8 mouse cellular contexts compared by ENCODE assay signal in the genomic region with DNA sequence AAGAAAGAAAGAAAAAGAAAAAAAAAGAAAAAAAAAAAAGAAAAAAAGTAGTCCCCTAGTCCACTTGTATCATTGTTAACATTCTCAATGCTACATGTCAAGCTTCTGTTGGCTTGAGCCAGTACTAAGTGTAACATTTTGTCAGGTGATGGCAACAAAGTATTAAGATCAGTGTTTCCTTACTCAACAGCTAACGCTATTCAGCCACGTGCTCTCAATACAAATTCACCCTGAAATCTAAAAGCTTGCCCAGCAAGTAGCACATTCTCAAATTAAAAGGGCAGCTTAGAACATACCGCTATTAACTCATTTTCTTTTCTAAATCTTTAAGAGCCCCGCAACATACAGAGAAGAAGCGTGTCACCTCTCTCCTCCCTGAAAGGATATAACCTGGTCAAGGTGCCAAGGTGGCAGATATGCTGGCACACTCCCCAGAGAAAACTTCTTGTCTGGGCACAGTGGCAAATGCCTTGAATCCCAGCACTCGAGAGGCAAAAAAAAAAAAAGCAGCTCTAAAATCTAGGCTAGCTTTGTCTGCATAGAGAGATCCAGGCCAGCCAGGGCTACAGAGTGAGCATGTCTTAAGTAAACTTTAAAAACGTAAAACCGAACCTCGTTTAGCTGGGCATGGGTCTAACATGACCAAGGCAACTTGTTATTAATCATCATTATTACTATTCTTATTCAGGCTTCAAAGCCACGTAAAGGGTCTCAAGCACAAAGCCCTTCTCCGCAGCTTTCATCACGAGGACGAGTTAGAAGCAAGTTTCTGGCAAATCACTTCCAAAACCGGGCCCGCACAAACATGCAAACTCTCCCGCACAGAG. TPM values are rescaled to one million over a fixed set of nuclear protein-coding genes. Genes with fewer than 3 reads are reported as not detected.
DNase-seq lines count a peak whose midpoint lies in the region; ATAC-seq and TF ChIP-seq lines count a peak whose summit lies in the region.

No protein-coding gene starts in this region.

- H3K27ac ChIP-seq in forebrain, embryonic 11.5 days (ENCODE audit: low read depth, low read length) = peak overlapping the region; percentile 90
- peak overlapping the region; percentile 97 for H3K27ac ChIP-seq in hindbrain, embryonic 11.5 days (ENCODE audit: low read depth, low read length)
- H3K27ac ChIP-seq in liver, adult 2 months (replicated peaks; ENCODE audit: insufficient read depth, low read depth, low read length) = peak overlapping the region; percentile 89

- H3K36me3 ChIP-seq in forebrain, embryonic 11.5 days (ENCODE audit: control insufficient read depth, insufficient read depth, low read length) = no peaks in the 10 kb centered on the region
- no peaks in the 10 kb centered on the region for H3K36me3 ChIP-seq in hindbrain, embryonic 11.5 days (ENCODE audit: control insufficient read depth, insufficient read depth, low read length)
- peaks cover 11% of the 10 kb centered on the region for H3K36me3 ChIP-seq in liver, adult 2 months (ENCODE audit: control insufficient read depth, insufficient read depth, low read length)
- H3K36me3 ChIP-seq in myocyte (ENCODE audit: control insufficient read depth, insufficient read depth) = peaks cover 5% of the 10 kb centered on the region

- WGBS in forebrain, embryonic 11.5 days = under 1% methylated on average over 16 of the region's 16 CpGs
- WGBS in hindbrain, embryonic 11.5 days = 3% methylated on average over 16 of the region's 16 CpGs
- 2% methylated on average over 16 of the region's 16 CpGs for WGBS in liver, adult 2 months

- H3K4me3 ChIP-seq in forebrain, embryonic 11.5 days (ENCODE audit: low read depth, low read length) = peak overlapping the region; percentile 66
- peak overlapping the region; percentile 82 for H3K4me3 ChIP-seq in hindbrain, embryonic 11.5 days (ENCODE audit: low read depth, low read length)
- H3K4me3 ChIP-seq in liver, adult 2 months (ENCODE audit: insufficient read depth, low read depth, low read length) = peak overlapping the region; percentile 99
- peak overlapping the region; percentile 66 for H3K4me3 ChIP-seq in myocyte

- H3K79me2 ChIP-seq in liver, adult 2 months (ENCODE audit: control insufficient read depth, insufficient read depth, low read length) = peaks cover 7% of the 10 kb centered on the region; the same call in 1 of the 2 replicates
- H3K79me2 ChIP-seq in myocyte (ENCODE audit: control insufficient read depth, insufficient read depth) = peaks cover 55% of the 10 kb centered on the region

- peak; percentile 12 for DNase-seq in kidney, adult 11 months
- DNase-seq in kidney, postnatal 4 days = no peak
- peak; percentile 52 for DNase-seq in forebrain, embryonic 11.5 days (ENCODE audit: low spot score)
- peak; percentile 23 for DNase-seq in hindbrain, embryonic 11.5 days (ENCODE audit: low spot score)
- peak; percentile 72 for DNase-seq in liver, adult 2 months (ENCODE audit: extremely low read depth, low read depth, low spot score)
- no peak for DNase-seq in ovary, postnatal 10 days (ENCODE audit: low spot score)

- H3K4me2 ChIP-seq in forebrain, embryonic 11.5 days (ENCODE audit: low read depth, low read length, severe bottlenecking) = peak overlapping the region; percentile 76
- peak overlapping the region; percentile 70 for H3K4me2 ChIP-seq in hindbrain, embryonic 11.5 days (replicated peaks; ENCODE audit: low read depth, low read length)
- peak overlapping the region; percentile 77 for H3K4me2 ChIP-seq in myocyte (ENCODE audit: low read depth)

- peak overlapping the region; percentile 77 for H3K9ac ChIP-seq in forebrain, embryonic 11.5 days (ENCODE audit: low read length)
- peak overlapping the region; percentile 89 for H3K9ac ChIP-seq in hindbrain, embryonic 11.5 days (ENCODE audit: low read depth, low read length)
- H3K9ac ChIP-seq in liver, adult 2 months (ENCODE audit: low read depth, low read length) = peak overlapping the region; percentile 99

- no peaks in the 10 kb centered on the region for H3K4me1 ChIP-seq in forebrain, embryonic 11.5 days (replicated peaks; ENCODE audit: control insufficient read depth, insufficient read depth, low read length)
- no peaks in the 10 kb centered on the region for H3K4me1 ChIP-seq in hindbrain, embryonic 11.5 days (replicated peaks; ENCODE audit: control insufficient read depth, insufficient read depth, low read length)
- peaks cover 6% of the 10 kb centered on the region; the same call in 1 of the 2 replicates for H3K4me1 ChIP-seq in liver, adult 2 months (ENCODE audit: control insufficient read depth, insufficient read depth, low read length)

- TF ChIP-seq POLR2A in liver, adult 2 months (IDR thresholded peaks at IDR 0.05; ENCODE audit: extremely low read depth, insufficient read depth, low read length) = no peak
- TF ChIP-seq POLR2A in myocyte (IDR thresholded peaks at IDR 0.05; ENCODE audit: insufficient read length, low read depth) = no peak

- H3K9me3 ChIP-seq in forebrain, embryonic 11.5 days (ENCODE audit: control insufficient read depth, low read length) = no peaks in the 10 kb centered on the region
- no peaks in the 10 kb centered on the region for H3K9me3 ChIP-seq in hindbrain, embryonic 11.5 days (ENCODE audit: control insufficient read depth, low read length)

- peak; percentile 33; the same call in 1 of the 2 replicates for ATAC-seq in cerebellum, adult (ENCODE audit: insufficient number of reproducible peaks, low FRiP score, low TSS enrichment)
- ATAC-seq in forebrain, embryonic 11.5 days (replicated peaks; ENCODE audit: low FRiP score) = no peak
- no peak for ATAC-seq in hindbrain, embryonic 11.5 days (ENCODE audit: low FRiP score)

- TF ChIP-seq CTCF in liver, adult 2 months (IDR thresholded peaks at IDR 0.05; ENCODE audit: low read depth, low read length) = no peak

- H3ac ChIP-seq in myocyte (ENCODE audit: control insufficient read depth, insufficient read length) = peak overlapping the region; percentile 94

- H3K27me3 ChIP-seq in forebrain, embryonic 11.5 days (ENCODE audit: control insufficient read depth, insufficient read depth, low read length) = no peaks in the 10 kb centered on the region
- no peaks in the 10 kb centered on the region for H3K27me3 ChIP-seq in hindbrain, embryonic 11.5 days (ENCODE audit: control insufficient read depth, insufficient read depth, low read length)
- H3K27me3 ChIP-seq in liver, adult 2 months (ENCODE audit: control insufficient read depth, insufficient read depth, low read length) = no peaks in the 10 kb centered on the region
- H3K27me3 ChIP-seq in myocyte (ENCODE audit: control insufficient read depth, insufficient read depth, insufficient read length) = no peaks in the 10 kb centered on the region

TF ChIP-seq in myocyte, 11 proteins besides CTCF, POLR2A, EP300 and RAD21:
- TF ChIP-seq USF1 (IDR thresholded peaks at IDR 0.05; ENCODE audit: low read depth) = peak; percentile 27
- no peak for TF ChIP-seq MYOD1 (IDR thresholded peaks at IDR 0.05; ENCODE audit: control insufficient read depth in 1 of 3, insufficient read length in 2 of 3, low read depth in 2 of 3)

RNA-seq across cellular contexts. Expression of a gene that starts 0.9 kb away (rescaled TPM):
- 48.5 and 49.1 TPM in 2 replicates for polyA plus RNA-seq in forebrain, embryonic 11.5 days (2014; fragmentation: Nextera tagmentation; extraction: Ambion mirVana)
- 37.0 and 39.5 TPM in 2 replicates for polyA plus RNA-seq in hindbrain, embryonic 11.5 days (2014; fragmentation: Nextera tagmentation; extraction: Ambion mirVana)
- total RNA-seq in liver, adult 2 months (2014; rRNA removed) = 3.9 and 5.2 TPM in 2 replicates
- 2.0 and 2.2 TPM in 2 replicates for polyA plus RNA-seq in liver, adult 2 months (2012; rRNA removed)
- 3.6 TPM for polyA plus RNA-seq in myocyte (2012; fragmentation: generic; extraction: Trizol)

RNA-seq across cellular contexts. Expression of a gene that starts 7.9 kb away (rescaled TPM):
- 10.5 and 11.1 TPM in 2 replicates for polyA plus RNA-seq in forebrain, embryonic 11.5 days (2014; fragmentation: Nextera tagmentation; extraction: Ambion mirVana)
- 12.6 and 12.8 TPM in 2 replicates for polyA plus RNA-seq in hindbrain, embryonic 11.5 days (2014; fragmentation: Nextera tagmentation; extraction: Ambion mirVana)
- total RNA-seq in liver, adult 2 months (2014; rRNA removed) = 7.8 and 10.3 TPM in 2 replicates
- polyA plus RNA-seq in liver, adult 2 months (2012; rRNA removed) = 2.2 and 2.3 TPM in 2 replicates
- 3.1 TPM for polyA plus RNA-seq in myocyte (2012; fragmentation: generic; extraction: Trizol)

RNA-seq across cellular contexts. Expression of a gene that starts 36.7 kb away (rescaled TPM):
- 19.7 and 21.3 TPM in 2 replicates for polyA plus RNA-seq in forebrain, embryonic 11.5 days (2014; fragmentation: Nextera tagmentation; extraction: Ambion mirVana)
- 17.6 and 20.4 TPM in 2 replicates for polyA plus RNA-seq in hindbrain, embryonic 11.5 days (2014; fragmentation: Nextera tagmentation; extraction: Ambion mirVana)
- 6.6 and 7.3 TPM in 2 replicates for total RNA-seq in liver, adult 2 months (2014; rRNA removed)
- 3.8 and 4.3 TPM in 2 replicates for polyA plus RNA-seq in liver, adult 2 months (2012; rRNA removed)
- 1.5 TPM for polyA plus RNA-seq in myocyte (2012; fragmentation: generic; extraction: Trizol)

Comparison
In these comparisons a context has a peak if more than half of its experiments do, and no peak if none do; other contexts are left out.
1. DNase-seq: peak in kidney, adult 11 months (single experiment), forebrain, embryonic 11.5 days (single experiment), hindbrain, embryonic 11.5 days (single experiment) and liver, adult 2 months (single experiment); none in kidney, postnatal 4 days (0 of 2) and ovary, postnatal 10 days (single experiment).
2. Peak in every context shown above with its lines, with median percentiles within 50 percentile points of each other: H3K27ac ChIP-seq, H3K4me2 ChIP-seq, H3K4me3 ChIP-seq and H3K9ac ChIP-seq.